Mouse (Mus musculus) G1E-ER4 (cell line): ENCODE data around the gene Tlcd2. TPM values are rescaled to one million over a fixed set of nuclear protein-coding genes. Genes with fewer than 3 reads are reported as not detected.

Source experiments
- GATA1 ChIP-seq: IDR thresholded peaks from one replicate; pipeline ENCODE4 v1.8.0; 2012; ENCODE audit warnings: low read length, inconsistent platforms
- polyA plus RNA-seq: library from polyadenylated mRNA; stranded (reverse); fragments of >175 nt; gene quantifications from 2 replicates; pipeline ENCODE4 v1.2.3, GENCODE M21; 2012

Gene Tlcd2
- polyA plus RNA-seq, 1 experiment = not detected

DNA sequence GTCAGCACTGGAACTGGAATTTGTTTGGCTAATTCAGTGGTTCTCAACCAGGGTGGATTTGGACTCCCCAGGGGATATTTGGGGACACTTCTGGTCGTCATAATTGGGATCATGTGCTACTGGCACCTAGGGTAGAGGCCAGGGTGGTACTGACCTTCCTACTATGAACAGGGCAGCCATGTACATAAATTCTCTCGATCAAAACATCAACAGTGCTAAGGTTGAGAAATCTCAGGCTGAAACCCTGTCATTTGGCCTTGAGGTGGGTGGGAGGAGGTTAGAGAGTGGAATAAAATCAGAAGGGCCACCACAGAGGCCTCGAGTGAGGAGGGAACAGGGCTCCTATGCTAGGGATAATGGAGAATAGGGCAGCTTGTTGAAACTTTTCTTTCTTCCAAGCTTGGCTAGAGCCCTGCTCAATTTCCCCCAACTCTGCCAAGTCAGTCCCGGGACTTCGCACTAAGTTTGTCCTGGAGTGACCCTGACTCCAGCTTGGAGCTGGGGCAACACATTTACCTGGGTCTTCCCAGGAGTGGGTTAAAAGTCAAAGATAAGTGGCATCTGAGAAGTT lies 2.3 kb upstream of the Tlcd2 start:
- TF ChIP-seq GATA1 = no peak

DNA sequence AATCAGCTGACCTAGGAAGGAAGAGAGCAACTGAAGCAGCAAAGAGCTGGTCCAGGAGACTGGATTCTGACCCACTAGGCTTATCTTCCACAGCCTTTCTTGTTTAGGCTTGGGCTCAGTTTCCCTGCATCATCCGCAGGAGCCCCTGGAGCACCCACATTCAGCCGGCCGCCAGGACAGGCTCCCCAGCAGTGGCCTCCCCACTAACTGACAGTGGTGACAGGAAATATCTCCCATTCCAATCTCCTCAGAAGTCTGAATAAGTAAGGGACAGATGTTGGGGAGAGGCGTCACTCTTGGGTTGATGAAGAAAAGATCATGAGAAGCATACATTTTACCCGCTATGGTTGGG lies 1.8 kb upstream of the Tlcd2 start:
- TF ChIP-seq GATA1 = no peak

DNA sequence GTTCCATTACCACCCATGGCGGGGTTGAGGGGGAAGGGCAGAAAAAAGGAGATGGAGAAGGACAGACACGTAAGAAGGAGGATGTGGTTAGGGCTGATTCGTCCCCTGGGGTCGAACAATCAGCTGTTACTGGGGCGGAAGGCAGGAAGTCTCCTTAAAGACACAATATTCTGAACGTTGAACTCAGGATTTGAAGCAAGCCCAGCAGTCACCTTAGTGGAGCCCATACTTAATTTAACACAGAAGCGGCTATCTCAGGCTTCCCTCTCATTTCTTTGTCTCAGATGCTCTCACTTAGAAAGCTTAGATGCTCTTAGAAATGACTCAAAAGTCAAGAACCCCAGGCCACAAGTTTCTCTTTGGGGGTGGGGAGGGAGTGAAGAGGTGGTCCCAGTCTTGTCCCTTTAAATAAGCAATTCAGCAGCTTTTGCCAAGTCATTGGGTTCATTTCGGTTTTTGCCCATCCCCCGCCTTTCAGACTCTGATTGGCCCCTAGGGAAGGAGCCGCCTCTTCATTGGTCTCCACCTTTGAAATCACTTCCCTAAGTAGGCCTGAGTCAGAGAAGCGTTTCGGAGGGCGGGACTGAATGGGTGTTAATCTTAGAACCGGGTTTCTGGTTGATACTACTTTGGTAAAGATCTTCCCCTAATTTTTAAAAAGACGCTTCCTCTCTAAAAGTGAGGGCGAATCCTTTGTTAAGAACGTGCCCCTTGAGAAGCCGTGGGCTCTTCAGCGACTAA lies 1.2 kb upstream of the Tlcd2 start:
- no peak for TF ChIP-seq GATA1

DNA sequence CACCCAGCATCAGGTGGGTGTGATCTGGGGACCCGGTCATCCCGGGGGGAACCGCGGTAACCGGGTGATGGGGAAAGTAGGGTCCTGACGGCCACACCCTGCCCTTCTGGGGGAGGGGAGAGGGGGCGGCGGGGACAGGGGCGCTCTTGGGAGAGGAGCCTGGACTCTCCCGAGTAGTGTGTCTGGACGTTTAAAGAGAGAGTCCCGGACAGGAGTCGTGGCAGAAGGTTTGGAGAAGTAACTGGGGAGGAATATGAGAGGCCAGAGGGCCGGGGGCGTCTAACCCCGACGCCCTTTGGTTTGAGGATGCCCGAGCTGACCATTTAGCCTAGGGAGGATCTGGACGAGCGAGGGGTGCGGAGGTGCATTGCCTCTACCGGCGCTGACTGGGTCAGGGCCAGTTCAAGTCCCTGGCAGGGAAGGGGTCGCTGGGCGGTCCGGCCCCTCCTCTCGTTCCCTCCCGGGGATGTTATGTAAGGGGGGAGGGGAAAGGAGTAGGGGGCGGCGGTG lies 283 bp downstream of the Tlcd2 start:
- no peak for TF ChIP-seq GATA1

DNA sequence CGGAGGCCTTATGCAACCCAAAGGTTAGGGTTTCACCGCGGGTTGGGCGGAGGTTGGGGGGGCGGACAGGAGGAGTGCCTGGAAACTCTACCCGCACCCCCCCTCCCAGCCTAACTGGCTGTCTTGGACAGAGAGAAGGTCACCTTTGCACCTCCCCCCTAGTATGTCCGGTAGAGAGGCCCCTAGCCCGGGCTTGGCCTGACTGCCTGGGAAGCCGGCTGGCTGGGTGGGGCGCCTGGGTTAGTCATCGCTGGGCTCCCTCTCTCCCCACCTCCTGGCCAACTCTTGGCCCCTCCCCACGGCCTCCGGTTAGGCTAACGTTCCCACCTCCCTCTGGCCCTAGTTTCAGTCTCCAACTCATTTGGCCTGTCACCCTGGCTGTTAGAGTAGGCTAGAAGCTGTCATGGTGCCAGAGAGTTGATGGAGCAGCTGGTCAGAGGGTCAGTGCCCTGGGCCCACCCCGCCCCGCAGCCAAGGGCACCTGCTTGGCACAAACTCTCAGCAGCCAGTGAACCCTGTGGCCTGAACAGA lies 803 bp downstream of the Tlcd2 start:
- TF ChIP-seq GATA1 = no peak

DNA sequence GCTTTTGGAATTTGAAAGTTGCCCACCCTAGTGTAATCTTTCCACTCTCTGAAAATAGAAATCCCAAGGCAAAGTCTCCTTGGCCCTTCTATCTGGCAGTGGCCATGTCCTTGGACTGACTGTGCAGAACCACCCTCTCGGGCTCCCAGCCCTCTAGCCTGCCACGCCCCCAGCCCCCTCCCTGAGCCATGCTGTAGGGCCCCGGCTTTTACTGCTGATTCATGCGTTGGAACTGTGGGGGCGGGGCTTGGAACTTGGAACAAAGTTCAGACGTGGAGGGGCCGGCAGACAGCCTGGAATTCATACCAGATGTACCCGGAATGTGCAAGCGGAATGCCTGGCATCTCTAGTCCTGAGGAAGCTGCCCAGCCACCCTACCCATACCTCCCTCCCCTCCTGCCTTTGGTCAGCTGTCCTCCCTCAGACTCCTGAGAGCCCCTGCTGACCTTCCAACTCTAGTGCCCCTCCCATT lies 1.4 kb downstream of the Tlcd2 start:
- no peak for TF ChIP-seq GATA1

DNA sequence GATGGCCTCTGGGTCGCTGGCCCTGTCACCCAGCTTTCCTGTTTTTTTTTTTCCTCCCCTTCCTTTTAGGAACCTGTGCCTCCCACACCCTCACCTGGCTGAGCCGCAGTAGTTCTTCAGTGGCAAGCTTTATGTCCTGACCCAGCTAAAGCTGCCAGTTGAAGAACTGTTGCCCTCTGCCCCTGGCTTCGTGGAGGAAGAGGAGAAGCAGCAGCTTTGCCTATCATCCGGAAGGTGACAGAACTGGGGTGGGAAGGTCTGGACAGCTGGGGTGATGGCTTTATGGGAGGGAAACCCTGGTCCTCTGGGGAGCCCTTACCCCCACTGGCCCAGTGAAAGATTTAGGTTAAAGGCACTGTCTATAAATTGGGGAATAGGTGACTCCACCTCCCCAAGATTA lies 2.1 kb downstream of the Tlcd2 start:
- TF ChIP-seq GATA1 = no peak

DNA sequence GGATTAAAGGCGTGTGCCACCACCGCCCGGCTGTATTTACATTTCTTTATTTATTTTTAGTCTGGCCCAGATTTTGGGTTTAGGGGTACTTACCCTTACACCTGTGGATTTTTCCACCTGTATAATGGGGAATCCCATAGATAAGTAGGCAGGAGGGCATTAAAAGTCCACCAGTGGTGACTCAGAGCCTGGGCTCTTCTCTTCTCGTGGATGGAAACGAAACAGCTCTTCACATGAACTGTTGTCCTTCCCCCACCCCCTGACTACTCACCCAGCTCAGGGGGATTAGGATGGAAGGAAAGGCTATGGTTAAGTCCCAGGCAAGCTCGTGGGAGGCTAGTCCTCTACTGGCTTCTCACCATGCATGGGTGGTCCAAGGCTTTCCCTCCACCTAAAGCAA lies 2.9 kb downstream of the Tlcd2 start:
- no peak for TF ChIP-seq GATA1

DNA sequence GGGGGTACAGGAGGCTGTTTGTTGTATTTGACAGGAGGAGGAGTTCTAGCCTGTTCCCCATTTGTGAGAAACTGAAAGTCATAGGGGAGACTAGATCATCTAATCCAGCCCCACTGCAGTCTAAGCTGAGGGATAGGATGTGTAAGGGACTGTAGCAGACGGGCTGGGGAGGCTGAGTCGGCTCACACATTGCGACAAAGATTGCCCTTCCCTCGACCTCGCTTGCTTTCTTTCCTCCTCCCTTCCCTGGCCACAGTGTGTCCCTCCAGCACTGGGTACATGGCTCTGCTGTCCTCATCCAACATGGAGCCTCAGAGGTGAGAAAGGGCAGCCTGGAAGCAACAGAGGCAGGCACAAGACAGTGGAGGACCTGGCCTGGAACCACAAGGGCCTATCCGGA lies 3.5 kb downstream of the Tlcd2 start:
- no peak for TF ChIP-seq GATA1

DNA sequence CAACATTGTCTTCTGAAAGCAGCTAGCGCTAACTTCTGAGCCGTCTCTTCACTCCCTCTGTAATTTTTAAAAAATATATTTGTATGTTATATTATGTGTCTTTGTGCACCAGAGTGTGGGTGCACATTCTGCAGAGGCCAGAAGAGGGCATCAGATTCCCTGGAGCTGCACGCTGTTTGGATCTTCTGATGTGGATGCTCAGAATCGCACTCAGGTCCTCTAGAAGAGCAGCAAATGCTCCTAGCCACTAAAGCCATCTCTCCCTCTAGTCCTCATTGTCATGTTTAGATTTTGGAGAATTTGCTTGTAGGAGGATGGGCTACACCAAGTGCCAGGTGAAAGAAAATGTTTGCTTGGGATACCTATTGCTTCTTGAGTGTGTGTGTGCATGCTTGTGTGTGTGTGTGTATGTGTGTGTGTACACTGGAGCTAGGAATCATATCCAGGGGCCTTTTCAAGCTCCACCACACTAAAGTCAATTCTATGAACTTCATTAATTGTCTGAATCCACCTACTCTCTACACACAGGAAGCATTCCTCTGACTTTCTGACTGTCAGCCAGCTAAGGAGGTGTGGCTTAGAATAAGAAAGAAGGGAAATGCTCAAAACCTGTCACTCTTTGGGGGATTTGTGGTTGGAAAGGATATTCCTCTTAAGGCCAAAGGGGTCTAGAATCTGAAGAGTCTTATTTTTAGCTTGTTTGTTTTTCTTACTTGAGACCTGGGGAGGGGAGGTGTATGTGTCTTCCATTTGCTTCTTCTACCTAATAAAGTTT lies 5.4 kb downstream of the Tlcd2 start:
- no peak for TF ChIP-seq GATA1

DNA sequence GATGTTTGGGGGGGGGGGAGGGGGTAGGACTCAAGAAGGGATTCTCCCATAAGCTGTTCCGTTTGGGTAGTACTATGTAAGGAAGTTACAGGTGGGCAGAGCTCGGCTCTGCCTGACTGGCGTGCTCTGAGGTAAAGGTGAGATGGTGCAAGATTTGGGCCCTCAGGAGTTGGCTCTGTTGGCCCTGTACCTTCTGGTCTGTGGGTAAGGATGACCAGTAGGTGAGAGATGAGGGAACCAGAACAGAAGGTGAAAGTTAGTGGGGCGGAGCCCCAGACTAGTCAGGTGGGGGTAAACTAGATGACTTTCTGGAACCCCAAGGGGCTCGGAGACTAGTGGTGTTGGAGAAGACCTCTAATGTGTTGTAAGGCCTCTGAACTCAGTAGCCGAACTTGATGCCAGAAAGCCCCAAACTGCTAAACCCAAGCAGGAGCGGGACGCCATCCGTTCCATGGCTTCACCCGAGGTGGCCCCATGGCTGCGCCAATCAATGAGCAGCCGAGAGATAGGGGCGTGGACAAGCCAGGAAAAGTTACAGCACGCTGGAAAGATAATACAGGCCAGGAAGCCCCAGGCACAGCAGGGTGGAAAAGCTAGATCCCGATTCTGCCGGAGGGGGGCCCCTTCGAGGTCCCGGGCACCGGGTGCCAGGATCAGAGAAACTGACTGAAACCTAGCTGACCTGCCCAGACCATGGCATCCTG lies 6.1 kb downstream of the Tlcd2 start:
- TF ChIP-seq GATA1 = no peak

DNA sequence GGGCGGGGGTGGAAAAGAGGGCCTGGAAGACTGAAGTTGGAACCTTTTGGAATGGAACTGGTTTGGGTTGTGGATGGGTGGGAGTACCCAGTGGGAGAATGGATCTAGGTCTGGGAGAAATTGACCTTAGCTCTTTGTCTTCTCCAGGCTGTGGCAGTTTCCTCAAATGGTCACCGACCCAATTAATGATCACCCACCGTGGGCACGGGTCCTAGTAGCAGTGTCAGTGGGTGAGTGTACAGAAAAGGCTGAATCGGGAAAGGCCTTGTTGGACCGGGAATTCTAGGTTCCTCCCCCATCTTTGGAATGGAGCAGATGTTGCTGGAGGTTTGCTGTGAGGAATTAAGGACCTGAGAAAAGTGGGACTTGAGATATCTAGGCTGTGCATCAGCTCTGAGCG lies 6.9 kb downstream of the Tlcd2 start:
- no peak for TF ChIP-seq GATA1

DNA sequence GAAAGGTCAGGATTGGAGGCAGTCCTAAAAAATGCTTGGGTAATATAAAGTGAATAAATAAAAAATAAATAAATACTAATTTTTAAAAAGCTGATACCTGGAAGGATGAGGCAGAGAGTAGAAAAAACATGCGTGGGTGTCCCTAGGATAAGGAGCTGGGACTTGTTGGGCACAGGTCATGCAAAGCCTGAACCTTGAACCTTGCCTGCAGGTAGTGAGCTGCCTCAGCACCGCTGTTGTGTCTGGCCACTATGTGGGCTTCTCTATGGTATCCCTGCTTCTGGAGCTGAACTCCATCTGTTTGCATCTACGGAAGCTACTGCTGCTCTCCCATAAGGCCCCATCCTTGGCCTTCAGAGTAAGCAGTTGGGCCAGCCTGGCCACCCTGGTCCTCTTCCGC lies 7.7 kb downstream of the Tlcd2 start:
- TF ChIP-seq GATA1 = no peak

DNA sequence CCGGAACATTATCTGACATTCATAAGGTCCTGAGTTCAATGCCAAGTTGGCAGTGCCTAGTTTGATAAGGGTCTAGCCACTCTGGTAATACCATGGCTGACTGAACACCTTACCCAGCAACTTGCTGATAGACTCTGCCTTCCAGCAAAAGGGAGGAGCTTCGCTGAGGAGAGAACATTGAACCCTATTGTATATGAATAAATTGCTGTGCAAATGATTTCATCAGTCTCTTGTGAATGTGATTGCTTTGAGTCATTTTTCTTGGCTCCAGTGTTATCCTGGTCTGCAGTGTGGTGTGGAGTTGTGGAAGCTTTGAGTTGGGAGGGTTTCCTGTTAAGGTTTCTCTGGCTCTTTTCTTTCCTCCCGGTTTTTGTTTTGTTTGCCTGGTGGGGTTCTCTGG lies 9.2 kb downstream of the Tlcd2 start:
- no peak for TF ChIP-seq GATA1

DNA sequence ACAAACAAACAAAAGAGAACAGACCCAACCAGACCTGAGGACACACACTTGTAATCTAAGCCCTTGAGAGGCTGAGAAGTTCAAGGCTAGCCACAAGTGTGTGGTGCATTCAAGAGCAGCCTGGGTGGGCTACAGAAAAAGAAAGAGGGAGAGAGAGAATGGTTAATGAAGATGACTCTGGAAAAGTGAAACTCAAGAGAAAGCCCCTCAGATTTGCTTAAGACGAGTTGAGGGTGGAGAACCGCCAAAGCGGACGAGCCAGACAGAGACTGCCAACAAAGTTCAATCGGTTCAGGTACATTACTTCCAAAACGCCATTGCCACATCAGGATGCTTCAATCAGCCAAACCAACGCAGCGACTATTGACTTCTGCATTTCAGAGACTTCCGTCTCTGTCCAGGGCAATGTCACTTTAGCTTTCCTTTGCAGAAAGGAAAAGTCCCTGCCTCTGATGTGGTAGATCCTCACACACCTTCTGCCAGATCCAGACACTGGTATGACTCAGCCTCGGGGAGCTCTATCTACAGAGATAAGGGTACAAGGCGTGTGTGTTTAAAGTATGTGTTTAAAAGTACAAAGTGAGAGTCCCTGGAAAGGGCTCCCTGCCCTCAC lies 11.1 kb downstream of the Tlcd2 start:
- no peak for TF ChIP-seq GATA1

DNA sequence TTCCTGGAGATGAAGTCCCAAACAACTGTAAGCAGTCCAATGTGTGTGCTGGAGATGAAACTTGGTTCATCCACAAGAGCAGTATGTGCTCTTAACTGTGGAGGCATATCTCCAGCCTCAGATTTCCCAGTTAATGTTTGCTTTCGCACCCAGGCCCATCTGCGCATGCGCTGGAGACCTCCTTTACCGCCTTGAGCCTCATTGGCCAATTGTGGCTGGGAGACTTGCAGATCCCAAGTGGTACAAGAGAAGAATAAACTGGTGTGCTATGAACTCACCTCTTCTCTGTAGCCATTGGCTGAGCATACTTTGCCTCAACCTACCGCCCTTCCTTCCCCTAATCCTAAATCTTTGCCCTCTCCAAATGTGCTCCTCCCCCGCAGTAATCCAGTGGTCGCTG lies 11.9 kb downstream of the Tlcd2 start:
- no peak for TF ChIP-seq GATA1
